Mouse (Mus musculus) forebrain, embryonic 12.5 days (tissue): ENCODE results near the gene Vmn2r32. TPM values are rescaled to one million over a fixed set of nuclear protein-coding genes. Genes with fewer than 3 reads are reported as not detected.
"Not testable (repeated sequence)": the region's sequence is repeated elsewhere in the genome, so short reads cannot be mapped to it uniquely, and the experiment has no call there.

Experiments used
- ATAC-seq: fragments of 200-750 bp; cut with Nextera tagmentation; 2 replicates; pipeline ENCODE4 v1.8.0; 2017; ENCODE audit warnings: moderate TSS enrichment; ENCODE audit not compliant: low FRiP score
- H3K27ac ChIP-seq: fragments of 300-500 bp; sonication (generic); 2 replicates; pipeline ENCODE4 v1.5.1; 2016; ENCODE audit warnings: mild to moderate bottlenecking
- H3K27me3 ChIP-seq: fragments of 300-500 bp; sonication (generic); 2 replicates; pipeline ENCODE4 v1.6.1; 2016; ENCODE audit warnings: mild to moderate bottlenecking
- H3K36me3 ChIP-seq: fragments of 300-500 bp; sonication (generic); replicated peaks from 2 replicates; pipeline ENCODE4 v1.6.1; 2016; ENCODE audit warnings: mild to moderate bottlenecking
- H3K4me1 ChIP-seq: fragments of 300-500 bp; sonication (generic); 2 replicates; pipeline ENCODE4 v1.6.1; 2016
- H3K4me2 ChIP-seq: fragments of 300-500 bp; sonication (generic); 2 replicates; pipeline ENCODE4 v1.6.1; 2016; ENCODE audit warnings: mild to moderate bottlenecking, moderate library complexity
- H3K4me3 ChIP-seq: fragments of 300-500 bp; sonication (generic); replicated peaks from 2 replicates; pipeline ENCODE4 v1.5.1; 2016; ENCODE audit warnings: mild to moderate bottlenecking
- H3K9ac ChIP-seq: fragments of 300-500 bp; sonication (generic); 2 replicates; pipeline ENCODE4 v1.6.1; 2016; ENCODE audit warnings: mild to moderate bottlenecking
- H3K9me3 ChIP-seq: fragments of 300-500 bp; sonication (generic); 2 replicates; pipeline ENCODE4 v1.6.1; 2016
- WGBS: fragments of 180-500 bp; shearing (Covaris S2); methylation state at CpG from one replicate; pipeline ENCODE4 v1.1.7; 2016; 5-methylcytosine and 5-hydroxymethylcytosine counted together
- polyA plus RNA-seq: library from polyadenylated mRNA; unstranded; fragments of >200 nt; fragmentation: Nextera tagmentation; extraction: Ambion mirVana; gene quantifications from 2 replicates; pipeline ENCODE4 v1.2.1, GENCODE M21; 2016

The Vmn2r32 gene
- not detected in 2 replicates for polyA plus RNA-seq

- not testable (repeated sequence) for H3K4me2 ChIP-seq, H3K4me3 ChIP-seq, ATAC-seq, H3K27ac ChIP-seq, H3K27me3 ChIP-seq, H3K9me3 ChIP-seq, H3K9ac ChIP-seq, H3K4me1 ChIP-seq, H3K36me3 ChIP-seq
- 38% methylated on average over 1 of the region's 2 CpGs for WGBS
Measured at GRCm38 (mm10) chr7:7479918-7480317, at the start of gene Vmn2r32. Gene Vmn2r32, minus strand, starts transcription at chr7:7480018.

Other genes starting within 250 kb of the Vmn2r32 start
- gene Vmn2r29, start 232.7 kb downstream of the Vmn2r32 start, polyA plus RNA-seq, result 0.78 and 1.1 TPM in 2 replicates
- gene Gm45844, start 201.7 kb downstream of the Vmn2r32 start, polyA plus RNA-seq, result 1.4 and 2.6 TPM in 2 replicates
- gene Clcn4, start 179.2 kb downstream of the Vmn2r32 start, polyA plus RNA-seq, result 73.0 and 81.7 TPM in 2 replicates
- gene Vmn2r30, start 142.4 kb downstream of the Vmn2r32 start, polyA plus RNA-seq, result not detected in 2 replicates
- not detected in 2 replicates for gene Gm45783, start 105.4 kb downstream of the Vmn2r32 start, polyA plus RNA-seq
- not detected in 2 replicates for gene Vmn2r31, start 80.3 kb downstream of the Vmn2r32 start, polyA plus RNA-seq
- gene Vmn2r33, start 86.8 kb upstream of the Vmn2r32 start, polyA plus RNA-seq, result not detected in 2 replicates
- not detected in 2 replicates for gene Vmn2r34, start 209.5 kb upstream of the Vmn2r32 start, polyA plus RNA-seq